ENCODE assay signal across 26 mouse cellular contexts in the genomic region with DNA sequence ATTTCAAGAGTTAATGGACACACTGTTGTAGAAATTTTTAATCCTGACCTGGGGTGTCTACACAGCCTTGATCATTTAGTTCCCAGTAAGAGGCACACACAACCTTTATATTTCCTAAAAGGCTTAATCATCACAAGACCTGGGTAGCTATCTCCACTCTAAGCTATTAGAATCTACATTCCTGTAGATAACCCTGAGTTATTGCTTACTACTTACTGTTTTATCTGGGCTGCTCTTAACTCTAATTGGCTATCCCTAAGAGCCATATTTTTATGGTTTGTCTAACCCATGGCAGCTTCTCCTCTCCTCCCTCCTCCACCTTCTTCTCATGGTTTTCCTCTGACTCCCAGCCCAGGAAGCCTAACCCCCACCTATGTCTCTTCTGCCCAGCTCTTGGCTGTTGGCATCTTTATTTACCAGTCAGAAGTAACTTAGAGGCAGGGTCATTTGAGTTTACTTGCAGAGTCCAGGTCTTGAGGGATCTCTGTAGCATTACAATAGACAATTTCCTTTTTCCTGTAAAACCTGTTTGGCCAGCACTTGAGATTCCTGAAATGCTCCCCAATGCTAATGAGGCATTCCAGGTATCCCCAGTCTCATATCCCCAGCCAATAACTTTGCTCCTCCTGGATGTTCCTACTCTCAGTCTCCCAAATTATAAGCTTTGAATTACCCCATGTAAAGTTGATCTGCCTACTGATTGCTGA. TPM values are rescaled to one million over a fixed set of nuclear protein-coding genes. Genes with fewer than 3 reads are reported as not detected.
DNase-seq lines count a peak whose midpoint lies in the region; ATAC-seq lines count a peak whose summit lies in the region.
"Had no signal": no experiment of that assay in that cellular context is flagged by ENCODE, and none has a peak within 500 bp of the region (broad histone marks: within the 10 kb centered on the region; RNA-seq: fewer than 3 reads in every experiment).

No protein-coding gene starts in this region.

- no peaks in the 10 kb centered on the region for H3K36me3 ChIP-seq in kidney, embryonic 15.5 days
- H3K36me3 ChIP-seq in kidney, embryonic 14.5 days (ENCODE audit: control insufficient read depth, insufficient read depth, low read length): no peaks in the 10 kb centered on the region
- H3K36me3 ChIP-seq in intestine, embryonic 16.5 days (ENCODE audit: control insufficient read depth, insufficient read depth, low read length): no peaks in the 10 kb centered on the region
- H3K36me3 ChIP-seq: embryonic facial prominence, embryonic 12.5 days; liver, embryonic 15.5 days; midbrain, embryonic 13.5 days had no signal

- ATAC-seq in kidney, embryonic 15.5 days (replicated peaks; ENCODE audit: low FRiP score): 0 out of 2 replicates have a peak, but pooled peaks have one; percentile 33
- no peak for ATAC-seq in kidney, embryonic 14.5 days (ENCODE audit: low FRiP score, low TSS enrichment)
- peak; percentile 93 for ATAC-seq in intestine, embryonic 16.5 days
- ATAC-seq in frontal cortex, adult (ENCODE audit: low TSS enrichment): no peak
- ATAC-seq: forebrain, embryonic 16.5 days; hindbrain, embryonic 16.5 days; midbrain, embryonic 13.5 days had no signal

- H3K27ac ChIP-seq in kidney, embryonic 15.5 days: no peak overlapping the region
- no peak overlapping the region for H3K27ac ChIP-seq in kidney, embryonic 14.5 days (ENCODE audit: low read depth, low read length)
- H3K27ac ChIP-seq in intestine, embryonic 16.5 days (ENCODE audit: low read length): no peak overlapping the region
- H3K27ac ChIP-seq: embryonic facial prominence, embryonic 12.5 days; liver, embryonic 15.5 days; macrophage; midbrain, embryonic 13.5 days had no signal

- H3K4me2 ChIP-seq in kidney, embryonic 15.5 days: no peak overlapping the region
- no peak overlapping the region for H3K4me2 ChIP-seq in kidney, embryonic 14.5 days (replicated peaks; ENCODE audit: low read depth, low read length)
- H3K4me2 ChIP-seq in intestine, embryonic 16.5 days (ENCODE audit: low read depth, low read length): no peak overlapping the region
- H3K4me2 ChIP-seq: embryonic facial prominence, embryonic 12.5 days; liver, embryonic 15.5 days; midbrain, embryonic 13.5 days had no signal

- H3K9ac ChIP-seq in kidney, embryonic 15.5 days: no peak overlapping the region
- no peak overlapping the region for H3K9ac ChIP-seq in kidney, embryonic 14.5 days (ENCODE audit: low read depth, low read length)
- H3K9ac ChIP-seq in intestine, embryonic 16.5 days (ENCODE audit: low read depth, low read length): no peak overlapping the region
- H3K9ac ChIP-seq: embryonic facial prominence, embryonic 12.5 days; liver, embryonic 15.5 days; midbrain, embryonic 13.5 days had no signal

- H3K4me3 ChIP-seq in kidney, embryonic 15.5 days (replicated peaks): no peak overlapping the region
- H3K4me3 ChIP-seq in kidney, embryonic 14.5 days (ENCODE audit: low read length): no peak overlapping the region
- H3K4me3 ChIP-seq in intestine, embryonic 16.5 days (ENCODE audit: low read length): no peak overlapping the region
- H3K4me3 ChIP-seq: embryonic facial prominence, embryonic 12.5 days; liver, embryonic 15.5 days; midbrain, embryonic 13.5 days had no signal

- no peaks in the 10 kb centered on the region for H3K27me3 ChIP-seq in kidney, embryonic 15.5 days
- no peaks in the 10 kb centered on the region for H3K27me3 ChIP-seq in kidney, embryonic 14.5 days (ENCODE audit: control insufficient read depth, insufficient read depth, low read length)
- no peaks in the 10 kb centered on the region for H3K27me3 ChIP-seq in intestine, embryonic 16.5 days (replicated peaks; ENCODE audit: control insufficient read depth, insufficient read depth, low read length)
- H3K27me3 ChIP-seq: embryonic facial prominence, embryonic 12.5 days; liver, embryonic 15.5 days; midbrain, embryonic 13.5 days had no signal

- peak; percentile 37 for DNase-seq in lung, postnatal 10 days
- no peak for DNase-seq in cerebellum, adult 8-10 months
- DNase-seq in T-cell, adult 2 months (ENCODE audit: low spot score): no peak
- DNase-seq: adrenal gland, postnatal 10 days; cerebellum, adult 9-10 months; cerebellum, postnatal 36 days; heart, postnatal 14 days; kidney, adult 11 months; kidney, postnatal 10 days; liver; thymus, postnatal 4 days had no signal

- no peaks in the 10 kb centered on the region for H3K4me1 ChIP-seq in kidney, embryonic 15.5 days
- H3K4me1 ChIP-seq in kidney, embryonic 14.5 days (ENCODE audit: control insufficient read depth, insufficient read depth, low read length): no peaks in the 10 kb centered on the region
- H3K4me1 ChIP-seq in intestine, embryonic 16.5 days (ENCODE audit: control insufficient read depth, insufficient read depth, low read length): no peaks in the 10 kb centered on the region
- H3K4me1 ChIP-seq: embryonic facial prominence, embryonic 12.5 days; liver, embryonic 15.5 days; midbrain, embryonic 13.5 days had no signal

- H3K9me3 ChIP-seq in kidney, embryonic 15.5 days (replicated peaks): no peaks in the 10 kb centered on the region
- no peaks in the 10 kb centered on the region for H3K9me3 ChIP-seq in kidney, embryonic 14.5 days (ENCODE audit: control insufficient read depth, low read length)
- no peaks in the 10 kb centered on the region for H3K9me3 ChIP-seq in intestine, embryonic 16.5 days (ENCODE audit: control insufficient read depth, low read length)
- H3K9me3 ChIP-seq: embryonic facial prominence, embryonic 12.5 days; liver, embryonic 15.5 days; midbrain, embryonic 13.5 days had no signal

RNA-seq across cellular contexts. Expression of gene Gc, which starts 50.2 kb away (rescaled TPM):
- 8.6 and 9.2 TPM in 2 replicates for polyA plus RNA-seq in kidney, embryonic 15.5 days (2015; fragmentation: Nextera tagmentation; extraction: Ambion mirVana)
- polyA plus RNA-seq in kidney, embryonic 14.5 days (2014; fragmentation: Nextera tagmentation; extraction: Ambion mirVana): 4.8 and 5.1 TPM in 2 replicates
- polyA plus RNA-seq in intestine, embryonic 16.5 days (2015; fragmentation: Nextera tagmentation; extraction: Ambion mirVana): 24.4 and 30.7 TPM in 2 replicates
- polyA plus RNA-seq: embryonic facial prominence, embryonic 12.5 days; forebrain, embryonic 11.5 days; forebrain, embryonic 16.5 days; heart, embryonic 14.5 days; hindbrain, embryonic 11.5 days; large intestine, adult 2 months; limb, embryonic 11.5 days; macrophage; midbrain, embryonic 13.5 days had no signal

Comparison
In these comparisons a context has a peak if more than half of its experiments do, and no peak if none do; other contexts are left out.
1. ATAC-seq: peak in kidney, embryonic 15.5 days (single experiment) and intestine, embryonic 16.5 days (single experiment); none in kidney, embryonic 14.5 days (single experiment) and frontal cortex, adult (single experiment).